Mouse (Mus musculus) embryonic facial prominence, embryonic 10.5 days (tissue): ENCODE results near the gene Sart1. TPM values are rescaled to one million over a fixed set of nuclear protein-coding genes. Genes with fewer than 3 reads are reported as not detected.

Source experiments
- DNase-seq: peaks from one replicate; pipeline ENCODE4 v3.0.0-alpha.2; 2017; ENCODE audit warnings: low spot score
- H3K27ac ChIP-seq: fragments of 300-500 bp; sonication (generic); replicated peaks from 2 replicates; pipeline ENCODE4 v1.5.1; 2016; ENCODE audit warnings: mild to moderate bottlenecking
- H3K27me3 ChIP-seq: fragments of 300-500 bp; sonication (generic); replicated peaks from 2 replicates; pipeline ENCODE4 v1.6.1; 2016; ENCODE audit warnings: low read depth, mild to moderate bottlenecking; ENCODE audit not compliant: poor library complexity, severe bottlenecking
- H3K36me3 ChIP-seq: fragments of 300-500 bp; sonication (generic); replicated peaks from 2 replicates; pipeline ENCODE4 v1.6.1; 2016; ENCODE audit warnings: mild to moderate bottlenecking, moderate library complexity
- H3K4me1 ChIP-seq: fragments of 300-500 bp; sonication (generic); 2 replicates; pipeline ENCODE4 v1.6.1; 2016
- H3K4me3 ChIP-seq: fragments of 300-500 bp; sonication (generic); 2 replicates; pipeline ENCODE4 v1.5.1; 2016; ENCODE audit warnings: mild to moderate bottlenecking, moderate library complexity
- H3K9me3 ChIP-seq: fragments of 300-500 bp; sonication (generic); 2 replicates; pipeline ENCODE4 v1.6.1; 2016; ENCODE audit warnings: mild to moderate bottlenecking
- WGBS: fragments of 180-500 bp; shearing (Covaris S2); methylation state at CpG from one replicate; pipeline ENCODE4 v1.1.7; 2016; 5-methylcytosine and 5-hydroxymethylcytosine counted together
- polyA plus RNA-seq: library from polyadenylated mRNA; unstranded; fragments of >200 nt; fragmentation: Nextera tagmentation; extraction: Ambion mirVana; gene quantifications from 2 replicates; pipeline ENCODE4 v1.2.1, GENCODE M21; 2016

Gene Sart1
- polyA plus RNA-seq: 89.4 and 96.6 TPM in 2 replicates

GRCm38 (mm10) chr19:5388588-5389242 lies at the start of gene Sart1:
Gene Sart1, minus strand, starts transcription at chr19:5388703.
- Histone ChIP-seq H3K27ac (peak within 1 kb of the TSS; percentile 93), H3K4me1 (peaks cover 35% of the 10 kb centered on the region), H3K4me3 (peak within 1 kb of the TSS; percentile 100), H3K27me3 (no peaks in the 10 kb centered on the region), H3K36me3 (peaks cover 32% of the 10 kb centered on the region), H3K9me3 (no peaks in the 10 kb centered on the region)
- WGBS: 2% methylated on average over 43 of the region's 43 CpGs
- DNase-seq: peak; percentile 96

DNA sequence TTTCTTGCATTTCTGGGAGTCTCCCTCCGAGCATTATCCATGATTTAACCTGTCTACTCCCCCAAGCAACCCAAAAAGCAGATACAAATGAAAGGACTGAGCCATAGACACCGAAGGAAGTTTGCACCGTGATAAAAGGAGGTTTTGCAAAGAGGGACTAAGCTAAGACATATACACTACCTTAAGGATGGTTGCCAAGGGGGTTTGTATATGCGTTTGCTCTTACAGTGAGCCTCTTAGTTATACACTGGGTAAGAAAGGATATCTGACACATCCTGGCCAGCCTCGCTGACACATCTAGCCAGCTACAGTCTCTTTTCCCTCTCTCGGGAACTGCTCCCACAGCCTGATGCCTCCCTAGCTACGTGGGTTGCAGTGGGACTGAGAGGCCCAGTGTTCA lies 45.4 kb upstream of the Sart1 start:
- H3K9me3 ChIP-seq: no peaks in the 10 kb centered on the region
- peaks cover 30% of the 10 kb centered on the region for H3K4me1 ChIP-seq
- H3K36me3 ChIP-seq: peaks cover 3% of the 10 kb centered on the region; the same call in 1 of the 2 replicates
- DNase-seq: no peak
- H3K27me3 ChIP-seq: peaks cover 7% of the 10 kb centered on the region; the same call in 1 of the 2 replicates
- H3K27ac ChIP-seq: peak overlapping the region; percentile 84
- H3K4me3 ChIP-seq: peak overlapping the region; percentile 53
- 70% methylated on average over 7 of the region's 7 CpGs for WGBS

- WGBS: 11% methylated on average over 16 of the region's 16 CpGs
- DNase-seq: peak; percentile 65
These were observed 44.7 kb upstream of the Sart1 start for GRCm38 (mm10) chr19:5432992-5433852.

GRCm38 (mm10) chr19:5431911-5432464 lies 43.5 kb upstream of the Sart1 start:
- DNase-seq: no peak
- Histone ChIP-seq H3K36me3 (peaks cover 20% of the 10 kb centered on the region), H3K27me3 (0 out of 2 replicates have a peak, but pooled peaks cover 2% of the 10 kb centered on the region), H3K4me3 (no peak overlapping the region), H3K9me3 (no peaks in the 10 kb centered on the region), H3K27ac (no peak overlapping the region), H3K4me1 (peaks cover 35% of the 10 kb centered on the region)
- WGBS: 78% methylated on average over 4 of the region's 4 CpGs

More at GRCm38 (mm10) chr19:5432992-5433852, 44.7 kb upstream of the Sart1 start:
- Histone ChIP-seq H3K27me3 (peaks cover 7% of the 10 kb centered on the region; the same call in 1 of the 2 replicates), H3K4me3 (peak overlapping the region; percentile 53), H3K36me3 (peaks cover 11% of the 10 kb centered on the region), H3K4me1 (peaks cover 30% of the 10 kb centered on the region), H3K9me3 (no peaks in the 10 kb centered on the region), H3K27ac (peak overlapping the region; percentile 84)

DNA sequence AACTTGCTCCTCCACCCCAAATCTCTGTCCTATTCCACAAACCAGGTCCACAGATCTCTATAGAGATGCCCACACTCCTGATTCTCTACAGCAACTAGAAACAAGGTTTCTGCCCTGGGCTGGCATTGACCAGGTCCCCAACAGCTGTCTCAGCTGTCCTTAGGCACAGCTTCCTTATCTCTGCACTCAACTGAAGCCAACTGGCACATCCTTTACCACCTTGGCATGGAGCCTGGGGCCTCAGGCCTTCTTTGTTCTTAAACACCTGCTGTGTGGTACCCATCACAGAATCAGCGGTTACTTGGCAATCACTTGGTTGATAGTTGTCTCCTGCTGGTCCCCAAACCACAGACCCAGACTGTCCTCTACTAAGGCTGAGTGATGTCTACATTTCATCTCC lies 41.9 kb upstream of the Sart1 start:
- H3K4me3 ChIP-seq: no peak overlapping the region
- H3K9me3 ChIP-seq: no peaks in the 10 kb centered on the region
- no peak for DNase-seq
- H3K27me3 ChIP-seq: no peaks in the 10 kb centered on the region
- H3K4me1 ChIP-seq: peaks cover 49% of the 10 kb centered on the region
- H3K27ac ChIP-seq: no peak overlapping the region
- H3K36me3 ChIP-seq: peaks cover 31% of the 10 kb centered on the region
- 89% methylated on average over 1 of the region's 1 CpGs for WGBS

- Histone ChIP-seq H3K36me3 (peaks cover 31% of the 10 kb centered on the region), H3K27me3 (no peaks in the 10 kb centered on the region), H3K27ac (no peak overlapping the region), H3K4me1 (peaks cover 47% of the 10 kb centered on the region), H3K9me3 (no peaks in the 10 kb centered on the region), H3K4me3 (no peak overlapping the region)
- WGBS: 73% methylated on average over 8 of the region's 8 CpGs
- DNase-seq: no peak
These were observed 41.3 kb upstream of the Sart1 start for GRCm38 (mm10) chr19:5429806-5430205.

DNA sequence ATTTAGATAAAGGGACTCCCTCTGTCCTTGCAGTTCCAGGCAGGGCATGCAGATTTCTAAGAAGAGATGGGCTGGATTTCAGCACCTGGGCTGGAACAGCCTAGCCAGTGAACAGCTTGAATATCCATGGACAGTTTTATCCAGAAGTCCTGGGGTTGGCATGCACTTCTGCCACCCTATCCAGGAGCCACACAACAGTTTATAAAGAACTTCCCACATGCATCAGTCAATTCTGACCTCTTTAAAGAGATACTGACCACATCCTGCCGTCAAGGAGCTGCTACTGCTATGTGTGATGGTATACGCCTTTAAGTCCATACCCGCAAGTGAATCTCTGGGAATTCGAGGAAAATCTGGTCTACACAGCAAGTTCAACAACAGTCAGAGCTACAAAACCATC lies 40.7 kb upstream of the Sart1 start:
- Histone ChIP-seq H3K4me1 (peaks cover 41% of the 10 kb centered on the region), H3K9me3 (no peaks in the 10 kb centered on the region), H3K36me3 (peaks cover 31% of the 10 kb centered on the region), H3K27ac (no peak overlapping the region), H3K27me3 (no peaks in the 10 kb centered on the region), H3K4me3 (no peak overlapping the region)
- 87% methylated on average over 4 of the region's 4 CpGs for WGBS
- no peak for DNase-seq

DNA sequence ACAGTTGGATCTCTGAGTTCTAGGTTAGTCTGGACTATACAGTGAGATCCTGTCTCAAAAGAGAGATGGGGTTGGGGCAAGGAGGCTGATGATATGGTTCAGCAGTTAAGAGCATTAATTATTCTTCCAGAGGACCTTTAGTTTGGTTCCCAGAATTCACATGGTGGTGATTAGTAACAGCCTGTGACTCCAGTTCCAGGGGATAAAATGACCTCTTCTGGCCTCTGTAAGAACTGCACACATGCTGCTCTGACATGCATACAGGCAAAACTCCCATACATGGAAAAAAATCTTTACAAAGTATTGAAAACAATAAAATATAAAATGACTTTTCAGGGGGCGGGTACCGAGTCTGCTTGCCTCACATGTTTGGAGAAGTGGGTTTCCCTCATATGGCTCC lies 39.6 kb upstream of the Sart1 start:
- no peaks in the 10 kb centered on the region for H3K9me3 ChIP-seq
- H3K4me3 ChIP-seq: no peak overlapping the region
- 90% methylated on average over 2 of the region's 2 CpGs for WGBS
- peaks cover 41% of the 10 kb centered on the region for H3K4me1 ChIP-seq
- H3K27me3 ChIP-seq: no peaks in the 10 kb centered on the region
- no peak overlapping the region for H3K27ac ChIP-seq
- no peak for DNase-seq
- H3K36me3 ChIP-seq: peaks cover 37% of the 10 kb centered on the region

DNA sequence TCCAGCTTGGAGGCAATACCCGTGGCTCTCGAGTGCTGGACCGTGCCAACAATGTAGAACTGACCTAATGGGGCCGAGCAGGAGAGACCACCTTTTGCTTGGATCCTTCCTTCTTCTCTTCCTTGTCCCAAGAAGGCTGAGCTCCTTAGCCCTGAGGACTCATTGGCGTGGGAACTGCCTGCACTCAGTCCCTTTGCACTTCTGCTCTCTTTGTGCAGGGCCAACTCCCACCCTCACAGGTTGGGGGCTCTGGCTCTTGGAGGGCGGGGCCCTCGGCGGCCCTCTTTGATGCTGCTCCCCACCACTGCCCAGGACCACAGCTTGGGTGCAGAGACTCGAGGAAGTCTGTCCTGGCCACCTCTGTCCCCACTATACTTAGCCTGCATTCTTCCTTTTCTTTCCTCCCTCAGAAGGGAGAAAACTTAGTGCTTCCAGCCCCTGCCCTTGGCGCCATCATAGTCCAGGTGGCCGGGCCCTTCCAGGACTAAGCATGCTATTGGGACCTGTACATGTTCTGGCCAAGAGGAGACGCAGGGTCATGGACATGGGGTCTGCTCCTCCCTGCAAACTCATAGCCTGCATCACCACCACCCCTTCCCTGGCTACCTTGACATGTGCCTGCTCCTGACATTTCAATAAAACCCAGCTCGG lies 38.3 kb upstream of the Sart1 start:
- Histone ChIP-seq H3K4me1 (peaks cover 43% of the 10 kb centered on the region), H3K36me3 (peaks cover 50% of the 10 kb centered on the region), H3K27me3 (no peaks in the 10 kb centered on the region), H3K4me3 (peak overlapping the region; percentile 89; the same call in 1 of the 2 replicates), H3K9me3 (no peaks in the 10 kb centered on the region), H3K27ac (peak overlapping the region; percentile 97; the same call in 1 of the 2 replicates)
- no peak for DNase-seq
- 92% methylated on average over 13 of the region's 13 CpGs for WGBS

GRCm38 (mm10) chr19:5425906-5426565 lies 37.5 kb upstream of the Sart1 start:
- Histone ChIP-seq H3K27ac (peak overlapping the region; percentile 97), H3K36me3 (peaks cover 58% of the 10 kb centered on the region), H3K9me3 (no peaks in the 10 kb centered on the region), H3K4me1 (peaks cover 38% of the 10 kb centered on the region), H3K27me3 (no peaks in the 10 kb centered on the region), H3K4me3 (peak overlapping the region; percentile 89)
- DNase-seq: no peak
- 92% methylated on average over 18 of the region's 18 CpGs for WGBS

DNA sequence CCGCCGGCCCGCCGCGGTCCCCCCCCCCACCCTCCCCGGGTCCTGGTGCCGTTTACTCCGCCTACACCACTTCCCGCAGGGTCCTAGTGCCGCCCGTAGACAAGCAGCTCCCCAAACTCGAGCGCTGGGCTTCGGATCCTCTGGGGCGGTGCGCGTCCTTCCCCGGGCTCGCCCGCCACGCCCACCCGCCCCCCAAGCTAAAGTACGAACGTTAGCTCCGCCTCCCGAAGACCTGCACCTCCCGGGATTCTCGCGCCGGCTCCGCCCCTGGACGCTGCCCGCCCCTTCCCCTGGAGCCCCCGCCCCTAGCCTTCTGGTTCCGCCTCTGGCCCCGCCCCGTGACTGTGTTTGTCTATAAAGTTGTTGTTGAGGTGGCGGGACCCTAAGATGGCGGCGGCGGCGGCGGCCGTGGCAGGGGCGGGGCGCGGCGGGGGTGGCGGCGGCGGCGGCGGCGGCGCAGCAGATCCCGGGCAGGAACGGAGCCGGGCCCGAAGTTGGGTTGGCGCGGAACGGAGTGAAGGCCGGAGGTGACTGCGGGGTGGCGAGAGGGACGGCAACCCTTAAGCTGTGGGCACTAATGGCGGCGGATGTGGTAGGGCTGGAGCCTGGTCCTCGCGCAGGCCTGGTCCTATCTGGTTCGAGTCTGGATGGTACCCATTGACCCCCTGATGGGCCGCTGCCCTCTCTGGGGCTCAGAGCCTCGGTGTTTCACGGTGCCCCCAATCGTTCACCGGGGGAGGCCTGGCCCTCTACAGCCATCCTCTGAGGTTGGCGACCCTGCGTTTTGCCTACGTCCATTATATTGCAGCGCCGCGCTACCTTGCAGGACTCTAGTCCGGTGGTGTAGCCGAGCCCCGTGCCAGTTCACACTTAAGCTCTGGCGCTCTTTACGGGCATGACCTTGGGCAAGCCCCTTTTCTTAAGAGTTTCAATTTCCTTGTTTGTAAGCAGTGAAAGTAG lies 36.6 kb upstream of the Sart1 start, which contains the start of the genes Drap1 and AI837181:
Drap1 (minus strand) TSS at position 198 of the 960 bp plus-strand sequence.
AI837181 (plus strand) TSS at position 363 of the 960 bp plus-strand sequence.
- WGBS: under 1% methylated on average over 76 of the region's 87 CpGs
- Histone ChIP-seq H3K9me3 (no peaks in the 10 kb centered on the region), H3K36me3 (peaks cover 67% of the 10 kb centered on the region), H3K4me1 (peaks cover 38% of the 10 kb centered on the region), H3K27ac (peak within 1 kb of the TSS; percentile 97), H3K4me3 (peak within 1 kb of the TSS; percentile 89), H3K27me3 (no peaks in the 10 kb centered on the region)
- peak; percentile 99 for DNase-seq
